Mouse (Mus musculus): ENCODE results near the gene Zcchc13.

DNA sequence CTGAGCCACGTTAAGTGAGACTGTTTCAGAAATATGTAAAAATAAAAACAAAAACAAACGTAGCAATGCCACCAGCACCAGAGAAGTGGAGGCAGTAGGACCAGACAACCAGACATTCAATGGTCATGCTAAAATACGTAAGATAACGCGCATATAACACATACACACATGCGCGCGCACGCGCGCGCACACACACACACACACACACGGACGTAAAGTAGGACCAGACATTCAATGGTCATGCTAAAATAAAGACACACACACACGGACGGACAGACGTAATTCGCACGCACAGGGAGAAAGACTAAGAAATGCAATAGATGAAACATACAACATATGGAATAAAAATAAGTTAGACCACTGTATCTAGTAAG is 14.2 kb upstream of the Zcchc13 start:
- TF ChIP-seq EP300 (IDR thresholded peaks at IDR 0.05; ENCODE audit: low read depth), result no peak
- no peak for TF ChIP-seq CTCF (IDR thresholded peaks at IDR 0.05; ENCODE audit: low read depth)
